Mouse (Mus musculus) cerebellum, postnatal 10 days (tissue): ENCODE measurements around the gene Gsta2.
"Not testable (repeated sequence)": the region's sequence is repeated elsewhere in the genome, so short reads cannot be mapped to it uniquely, and the experiment has no call there.

Source experiments
- DNase-seq, 2 experiments: peaks; one replicate each; pipeline ENCODE4 v3.0.0; 2021; ENCODE audit warnings: mixed read lengths in 2 of 2

The Gsta2 gene

DNA sequence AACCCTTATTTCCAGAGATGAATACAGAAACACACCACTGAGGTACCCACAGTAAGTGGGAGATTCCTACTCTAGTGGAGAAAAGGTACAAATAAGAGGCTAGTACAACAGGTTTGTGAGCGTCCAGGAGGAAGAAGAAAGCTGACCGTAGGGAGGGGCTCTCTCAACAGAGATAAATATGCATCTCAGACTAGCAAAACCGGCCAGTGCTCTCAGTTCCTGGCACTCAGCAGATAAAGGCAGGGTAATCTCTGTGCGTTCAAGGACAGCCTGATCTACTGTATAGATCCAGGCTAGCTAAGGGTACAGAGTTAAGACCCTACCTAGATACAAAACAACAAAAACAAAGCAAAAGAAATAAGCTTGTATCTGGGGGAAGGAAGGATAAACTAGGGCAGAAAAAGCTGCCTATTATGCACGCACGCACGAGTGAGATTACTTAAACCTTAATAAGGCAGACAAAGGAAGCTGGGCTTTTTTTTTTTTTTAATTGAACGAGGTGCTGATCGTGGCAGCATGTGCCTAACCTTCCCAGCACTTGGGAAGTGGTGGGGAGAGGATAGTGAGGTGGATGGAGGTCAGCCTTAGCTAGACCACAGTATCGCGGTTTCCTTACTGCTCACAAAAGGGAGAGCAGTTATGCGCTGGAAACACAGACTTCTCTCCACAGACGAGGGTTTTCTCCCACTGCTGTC, 10.4 kb upstream of the Gsta2 start:
- no peak for DNase-seq

DNA sequence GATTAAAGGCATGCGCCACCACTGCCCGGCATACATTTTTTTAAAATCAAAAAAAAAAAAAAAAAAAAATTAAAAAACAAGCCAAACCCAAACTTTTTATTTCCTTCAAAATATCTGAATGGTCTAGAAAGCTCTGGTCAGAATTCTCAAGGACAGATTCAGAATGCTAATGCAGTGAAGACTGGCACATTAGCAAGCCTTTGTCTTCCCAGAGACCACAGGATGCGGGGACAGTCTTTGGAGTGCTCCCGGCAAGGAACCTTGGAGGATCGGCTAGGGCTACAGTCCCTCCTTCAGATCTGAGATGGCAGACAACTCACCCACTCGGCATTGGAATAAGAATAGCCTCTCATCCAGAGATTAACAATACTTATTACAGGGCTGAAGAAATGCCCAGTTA, 9.1 kb upstream of the Gsta2 start:
- no peak for DNase-seq

DNA sequence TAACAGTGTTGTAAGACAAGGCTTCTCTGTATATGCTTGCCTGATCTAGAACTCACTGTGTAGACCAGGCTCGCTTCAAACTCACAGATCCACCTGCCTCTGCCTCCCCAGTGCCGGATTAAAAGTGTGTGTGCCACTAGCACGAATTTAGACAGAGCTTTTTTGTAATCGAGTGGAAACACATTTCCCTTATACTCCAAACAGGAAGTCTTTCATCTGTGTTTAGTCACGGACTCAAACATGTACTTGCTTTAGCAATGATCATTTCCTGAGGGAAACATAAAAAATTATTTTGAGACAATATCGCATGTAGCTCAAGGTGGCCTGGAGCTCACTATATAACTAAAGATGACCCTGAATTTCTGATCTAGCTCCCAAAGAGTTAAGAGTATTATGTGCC, 7.8 kb upstream of the Gsta2 start:
- no peak for DNase-seq

DNA sequence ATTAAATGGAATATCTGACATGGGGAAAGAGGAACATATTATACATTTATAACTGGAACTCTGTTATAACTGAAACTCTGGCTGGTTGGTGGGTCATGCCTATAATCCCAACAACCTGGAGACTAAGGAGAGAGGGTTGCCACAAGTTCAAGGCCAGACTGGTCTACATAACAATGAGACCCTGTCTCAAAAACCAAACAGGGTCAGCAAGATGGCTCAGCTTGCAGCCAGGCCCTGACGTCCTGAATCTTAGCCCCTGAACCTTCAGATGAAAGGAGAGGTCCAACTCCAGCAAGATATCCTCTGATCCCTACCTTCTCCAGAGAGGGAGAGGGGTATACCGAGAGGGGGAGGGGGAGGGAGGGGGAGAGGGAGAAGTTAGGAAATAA, 4.9 kb upstream of the Gsta2 start:
- no peak for DNase-seq

- DNase-seq: no peak
Observed at GRCm38 (mm10) chr9:78359750-78360483, 4.3 kb upstream of the Gsta2 start.

- DNase-seq: peak; percentile 83 to 86
Observed at GRCm38 (mm10) chr9:78358053-78358452, 2.5 kb upstream of the Gsta2 start.

GRCm38 (mm10) chr9:78354665-78355578, 666 bp downstream of the Gsta2 start:
- no peak for DNase-seq

DNA sequence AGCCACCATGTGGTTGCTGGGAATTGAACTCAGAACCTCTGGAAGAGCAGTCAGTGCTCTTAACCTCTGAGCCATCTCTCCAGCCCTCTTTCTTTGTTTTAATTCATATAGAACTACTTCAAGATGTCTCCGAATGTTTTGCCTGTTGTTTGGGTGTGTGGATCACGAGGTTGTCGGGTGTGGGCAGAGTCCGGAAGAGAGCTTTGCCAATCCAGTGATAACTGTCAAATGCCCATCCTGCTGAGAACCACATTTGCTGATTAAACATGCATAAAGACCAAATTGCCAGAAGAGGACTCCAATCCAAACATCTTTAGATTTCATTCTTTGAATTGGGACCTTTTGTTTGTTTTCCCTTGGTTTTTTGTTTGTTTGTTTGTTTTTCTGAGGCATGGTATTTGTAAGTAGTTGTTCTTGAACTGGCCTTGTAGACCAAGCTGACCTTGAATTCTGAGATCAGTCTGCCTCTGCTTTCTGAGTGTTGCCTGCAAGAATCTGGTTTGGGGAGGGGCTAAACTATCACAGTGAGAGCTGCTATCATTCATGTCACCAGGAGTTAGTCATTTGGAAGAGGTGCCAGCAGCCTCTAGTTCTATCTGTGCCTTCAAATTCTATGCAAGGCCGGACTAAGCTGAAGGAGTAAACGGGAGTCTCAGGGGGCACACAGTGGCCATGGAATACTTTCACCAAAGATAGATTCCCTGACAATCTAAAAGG, 3.9 kb downstream of the Gsta2 start:
- no peak for DNase-seq

- not testable (repeated sequence) for DNase-seq
Observed at GRCm38 (mm10) chr9:78350007-78350406, 5.6 kb downstream of the Gsta2 start.

- DNase-seq: not testable (repeated sequence)
Observed at GRCm38 (mm10) chr9:78349141-78349540, 6.4 kb downstream of the Gsta2 start.

DNA sequence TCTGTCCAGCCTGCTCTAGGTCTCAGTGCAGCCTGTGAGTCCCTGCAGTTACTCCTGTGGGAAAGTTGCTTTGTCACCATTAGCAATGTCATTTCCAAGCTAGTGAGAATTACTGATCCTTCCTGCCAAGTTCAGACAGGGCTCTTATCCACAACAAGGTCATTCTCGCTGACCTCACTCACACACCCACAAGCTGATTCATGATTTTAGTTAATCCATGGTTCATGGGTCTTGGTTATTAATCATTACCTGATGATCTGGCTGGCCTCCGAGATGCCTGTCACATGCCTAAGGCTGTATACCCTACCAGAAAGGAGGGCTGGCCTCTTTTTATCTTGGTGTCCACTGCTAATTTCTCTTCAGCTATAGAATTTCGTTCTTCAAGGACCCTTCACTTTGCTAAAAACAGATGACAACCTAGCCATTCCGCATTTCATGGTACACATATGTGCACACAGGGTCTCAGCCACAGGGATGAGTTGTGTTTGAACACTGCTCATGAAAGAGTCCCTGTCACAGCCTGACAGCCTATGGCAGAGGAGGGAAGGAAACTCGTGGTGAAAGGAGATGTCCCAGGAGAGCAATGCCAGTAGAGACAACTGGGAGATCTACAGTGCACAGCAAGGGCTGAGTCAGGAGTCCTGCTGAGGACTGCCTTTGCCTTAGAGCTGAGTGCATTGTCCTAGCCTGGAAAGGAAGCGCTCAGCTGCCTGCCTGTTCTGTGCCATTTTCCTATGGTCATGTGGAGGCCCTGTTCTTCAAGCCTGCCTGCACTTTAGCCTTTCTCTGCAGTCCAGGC, 7.2 kb downstream of the Gsta2 start:
- not testable (repeated sequence) for DNase-seq

GRCm38 (mm10) chr9:78347004-78347403, 8.6 kb downstream of the Gsta2 start:
- no peak for DNase-seq

GRCm38 (mm10) chr9:78345235-78345634, 10.4 kb downstream of the Gsta2 start:
- DNase-seq: not testable (repeated sequence)

GRCm38 (mm10) chr9:78343055-78343454, 12.5 kb downstream of the Gsta2 start:
- not testable (repeated sequence) for DNase-seq

GRCm38 (mm10) chr9:78342494-78342893, 13.1 kb downstream of the Gsta2 start:
- DNase-seq: not testable (repeated sequence)

GRCm38 (mm10) chr9:78340324-78340723, 15.3 kb downstream of the Gsta2 start:
- DNase-seq: peak; percentile 64 to 71

GRCm38 (mm10) chr9:78337050-78337449, 18.5 kb downstream of the Gsta2 start:
- peak in 1 of 2 experiments; percentile 12 for DNase-seq

DNA sequence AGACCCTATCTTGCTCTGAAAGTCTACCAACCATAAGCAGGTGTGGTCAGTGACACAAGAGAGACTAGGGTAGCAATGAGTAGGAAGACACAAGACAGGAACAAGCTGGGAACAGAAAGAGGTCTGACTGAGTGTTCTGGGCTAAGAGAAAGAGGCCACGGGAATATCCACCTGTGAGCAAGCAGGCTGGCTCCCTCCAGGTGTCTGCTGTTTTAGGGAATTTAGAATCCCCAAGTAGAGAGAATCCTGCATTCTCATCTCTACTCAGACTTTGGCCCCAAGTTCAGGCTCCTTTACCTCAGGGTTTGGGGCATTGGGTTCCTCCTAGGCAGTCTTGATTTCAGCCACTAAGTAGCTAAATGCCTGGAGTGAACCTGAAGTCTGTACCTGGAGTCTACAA, 28.3 kb downstream of the Gsta2 start, which contains the start of gene Omt2b:
Gene Omt2b (plus strand): TSS at position 301 of the 400 bp plus-strand sequence.
- DNase-seq: not testable (repeated sequence)

- peak; percentile 7 to 8 for DNase-seq
Observed at GRCm38 (mm10) chr9:78319499-78319898, 36.1 kb downstream of the Gsta2 start.

DNA sequence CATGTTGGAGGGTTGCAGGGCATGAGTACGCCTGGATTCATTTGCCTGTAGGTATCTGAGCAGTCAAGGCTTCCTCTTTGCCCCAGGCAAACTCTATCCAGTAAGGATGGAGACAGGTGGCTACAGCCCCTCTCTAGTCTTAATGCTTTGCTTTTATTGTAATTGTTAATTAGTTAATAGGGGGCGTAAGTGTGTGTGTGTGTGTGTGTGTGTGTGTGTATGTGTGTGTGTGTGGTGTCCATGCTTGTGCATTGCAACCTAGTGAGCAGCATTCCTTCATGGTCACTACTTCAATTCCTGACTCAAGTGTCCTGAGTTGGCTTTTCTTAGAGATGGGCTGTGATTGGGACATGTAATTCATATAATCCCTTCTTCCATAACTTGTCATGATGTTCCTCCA, 40.9 kb downstream of the Gsta2 start, which contains the start of gene Omt2a:
Gene Omt2a (minus strand): TSS at position 101 of the 400 bp plus-strand sequence.
- no peak for DNase-seq

GRCm38 (mm10) chr9:78308122-78308521, 47.5 kb downstream of the Gsta2 start:
- not testable (repeated sequence) for DNase-seq
